Mouse (Mus musculus): Measurements from ENCODE around the gene Syn2. TPM values are rescaled to one million over a fixed set of nuclear protein-coding genes. Genes with fewer than 3 reads are reported as not detected.

The Syn2 gene
- polyA plus RNA-seq, 1 experiment from 2014 or later = 45.7 TPM

- no peak for ATAC-seq (replicated peaks)
- H3K4me1 ChIP-seq = no peaks in the 10 kb centered on the region
These were observed 132.1 kb downstream of the Syn2 start for GRCm38 (mm10) chr6:115266791-115267190.

GRCm38 (mm10) chr6:115267916-115268315, 133.2 kb downstream of the Syn2 start:
- Histone ChIP-seq H3K9ac (no peak overlapping the region), H3K27me3 (replicated peaks) (no peaks in the 10 kb centered on the region), H3K4me1 (no peaks in the 10 kb centered on the region), H3K36me3 (replicated peaks) (no peaks in the 10 kb centered on the region), H3K27ac (no peak overlapping the region), H3K4me3 (no peak overlapping the region), H3K9me3 (no peaks in the 10 kb centered on the region), H3K4me2 (no peak overlapping the region)
- peak; percentile 78 for ATAC-seq (replicated peaks)
- 56% methylated on average over 2 of the region's 2 CpGs for WGBS

More at GRCm38 (mm10) chr6:115266791-115267190, 132.1 kb downstream of the Syn2 start:
- Histone ChIP-seq H3K36me3 (replicated peaks) (no peaks in the 10 kb centered on the region), H3K4me2 (no peak overlapping the region), H3K27me3 (replicated peaks) (no peaks in the 10 kb centered on the region), H3K27ac (no peak overlapping the region), H3K4me3 (no peak overlapping the region), H3K9ac (no peak overlapping the region), H3K9me3 (no peaks in the 10 kb centered on the region)
- WGBS = 87% methylated on average over 5 of the region's 5 CpGs

- no peaks in the 10 kb centered on the region for H3K27me3 ChIP-seq (replicated peaks)
These were observed 134.1 kb downstream of the Syn2 start for GRCm38 (mm10) chr6:115268551-115269385.

GRCm38 (mm10) chr6:115269561-115269960, 134.9 kb downstream of the Syn2 start:
- H3K36me3 ChIP-seq (replicated peaks) = no peaks in the 10 kb centered on the region
- no peak overlapping the region for H3K9ac ChIP-seq
- H3K4me3 ChIP-seq = no peak overlapping the region
- no peaks in the 10 kb centered on the region for H3K27me3 ChIP-seq (replicated peaks)
- H3K27ac ChIP-seq = no peak overlapping the region
- H3K4me2 ChIP-seq = no peak overlapping the region
- no peaks in the 10 kb centered on the region for H3K9me3 ChIP-seq
- 78% methylated on average over 5 of the region's 5 CpGs for WGBS
- no peak for ATAC-seq (replicated peaks)
- H3K4me1 ChIP-seq = no peaks in the 10 kb centered on the region

More at GRCm38 (mm10) chr6:115268551-115269385, 134.1 kb downstream of the Syn2 start:
- H3K4me2 ChIP-seq = no peak overlapping the region
- 84% methylated on average over 10 of the region's 10 CpGs for WGBS
- no peak overlapping the region for H3K4me3 ChIP-seq
- no peaks in the 10 kb centered on the region for H3K4me1 ChIP-seq
- no peaks in the 10 kb centered on the region for H3K36me3 ChIP-seq (replicated peaks)
- ATAC-seq (replicated peaks) = no peak
- H3K9me3 ChIP-seq = no peaks in the 10 kb centered on the region
- no peak overlapping the region for H3K27ac ChIP-seq
- no peak overlapping the region for H3K9ac ChIP-seq

GRCm38 (mm10) chr6:115270085-115270484, 135.4 kb downstream of the Syn2 start:
- Histone ChIP-seq H3K36me3 (replicated peaks) (no peaks in the 10 kb centered on the region), H3K4me1 (no peaks in the 10 kb centered on the region), H3K9ac (no peak overlapping the region), H3K9me3 (no peaks in the 10 kb centered on the region), H3K27ac (no peak overlapping the region), H3K4me2 (no peak overlapping the region), H3K4me3 (no peak overlapping the region), H3K27me3 (replicated peaks) (no peaks in the 10 kb centered on the region)
- 86% methylated on average over 2 of the region's 2 CpGs for WGBS
- no peak for ATAC-seq (replicated peaks)

GRCm38 (mm10) chr6:115271326-115271725, 136.6 kb downstream of the Syn2 start:
- Histone ChIP-seq H3K9me3 (no peaks in the 10 kb centered on the region), H3K36me3 (replicated peaks) (no peaks in the 10 kb centered on the region), H3K4me2 (no peak overlapping the region), H3K4me3 (no peak overlapping the region), H3K9ac (no peak overlapping the region), H3K27ac (no peak overlapping the region), H3K27me3 (replicated peaks) (no peaks in the 10 kb centered on the region), H3K4me1 (no peaks in the 10 kb centered on the region)
- WGBS = 64% methylated on average over 3 of the region's 3 CpGs
- no peak for ATAC-seq (replicated peaks)

- H3K36me3 ChIP-seq (replicated peaks) = no peaks in the 10 kb centered on the region
- no peak for ATAC-seq (replicated peaks)
- no peak overlapping the region for H3K4me3 ChIP-seq
- H3K27ac ChIP-seq = no peak overlapping the region
- H3K4me2 ChIP-seq = no peak overlapping the region
- H3K4me1 ChIP-seq = no peaks in the 10 kb centered on the region
- H3K9me3 ChIP-seq = no peaks in the 10 kb centered on the region
- H3K9ac ChIP-seq = no peak overlapping the region
- no peaks in the 10 kb centered on the region for H3K27me3 ChIP-seq (replicated peaks)
- WGBS = 25% methylated on average over 4 of the region's 4 CpGs
These were observed 137.2 kb downstream of the Syn2 start for GRCm38 (mm10) chr6:115271866-115272271.

GRCm38 (mm10) chr6:115273346-115273745, 138.6 kb downstream of the Syn2 start:
- Histone ChIP-seq H3K9me3 (no peaks in the 10 kb centered on the region), H3K9ac (no peak overlapping the region), H3K36me3 (replicated peaks) (no peaks in the 10 kb centered on the region), H3K4me2 (no peak overlapping the region), H3K27me3 (replicated peaks) (no peaks in the 10 kb centered on the region), H3K4me3 (no peak overlapping the region), H3K27ac (no peak overlapping the region), H3K4me1 (no peaks in the 10 kb centered on the region)
- no peak for ATAC-seq (replicated peaks)
- 84% methylated on average over 10 of the region's 10 CpGs for WGBS

- no peak for ATAC-seq (replicated peaks)
- Histone ChIP-seq H3K27ac (no peak overlapping the region), H3K4me2 (no peak overlapping the region), H3K9ac (no peak overlapping the region), H3K9me3 (no peaks in the 10 kb centered on the region), H3K4me1 (no peaks in the 10 kb centered on the region), H3K27me3 (replicated peaks) (no peaks in the 10 kb centered on the region), H3K4me3 (no peak overlapping the region), H3K36me3 (replicated peaks) (no peaks in the 10 kb centered on the region)
- WGBS = 84% methylated on average over 9 of the region's 9 CpGs
These were observed 140.0 kb downstream of the Syn2 start for GRCm38 (mm10) chr6:115274705-115275104.

GRCm38 (mm10) chr6:115275116-115275815, 140.6 kb downstream of the Syn2 start:
- Histone ChIP-seq H3K4me1 (no peaks in the 10 kb centered on the region), H3K27ac (no peak overlapping the region), H3K9ac (no peak overlapping the region), H3K4me3 (no peak overlapping the region), H3K9me3 (no peaks in the 10 kb centered on the region), H3K4me2 (no peak overlapping the region), H3K36me3 (replicated peaks) (no peaks in the 10 kb centered on the region), H3K27me3 (replicated peaks) (no peaks in the 10 kb centered on the region)
- no peak for ATAC-seq (replicated peaks)
- WGBS = 92% methylated on average over 10 of the region's 10 CpGs

- Histone ChIP-seq H3K36me3 (replicated peaks) (no peaks in the 10 kb centered on the region), H3K27ac (no peak overlapping the region), H3K4me2 (no peak overlapping the region), H3K27me3 (replicated peaks) (no peaks in the 10 kb centered on the region), H3K4me1 (no peaks in the 10 kb centered on the region), H3K4me3 (no peak overlapping the region), H3K9me3 (no peaks in the 10 kb centered on the region), H3K9ac (no peak overlapping the region)
- no peak for ATAC-seq (replicated peaks)
- whole genome bisulfite sequencing = 84% methylated on average over 8 of the region's 8 CpGs
These were observed 143.4 kb downstream of the Syn2 start for GRCm38 (mm10) chr6:115278086-115278485.

- WGBS = 72% methylated on average over 2 of the region's 2 CpGs
- Histone ChIP-seq H3K36me3 (replicated peaks) (no peaks in the 10 kb centered on the region), H3K9ac (no peak overlapping the region), H3K9me3 (no peaks in the 10 kb centered on the region), H3K4me1 (no peaks in the 10 kb centered on the region), H3K4me3 (no peak overlapping the region), H3K27me3 (replicated peaks) (no peaks in the 10 kb centered on the region), H3K4me2 (no peak overlapping the region), H3K27ac (no peak overlapping the region)
- no peak for ATAC-seq (replicated peaks)
These were observed 144.9 kb downstream of the Syn2 start for GRCm38 (mm10) chr6:115279639-115280038.
